Mouse (Mus musculus) kidney, embryonic 16.5 days (tissue): ENCODE results near the gene Defb21. TPM values are rescaled to one million over a fixed set of nuclear protein-coding genes. Genes with fewer than 3 reads are reported as not detected.
A peak's percentile ranks its signal among the peaks of the same experiment; 100 is the strongest.

Source experiments
- ATAC-seq: fragments of 200-750 bp; cut with Nextera tagmentation; 2 replicates; pipeline ENCODE4 v1.8.0; 2017; ENCODE audit warnings: moderate TSS enrichment; ENCODE audit not compliant: low FRiP score, low TSS enrichment
- H3K27ac ChIP-seq: fragments of 300-500 bp; sonication (generic); 2 replicates; pipeline ENCODE4 v1.5.1; 2014; ENCODE audit warnings: low read length
- H3K27me3 ChIP-seq: fragments of 300-500 bp; sonication (generic); 2 replicates; pipeline ENCODE4 v1.6.1; 2014; ENCODE audit warnings: low read length, control low read depth, mixed read lengths; ENCODE audit not compliant: insufficient read depth
- H3K36me3 ChIP-seq: fragments of 300-500 bp; sonication (generic); 2 replicates; pipeline ENCODE4 v1.6.1; 2014; ENCODE audit warnings: low read length, control low read depth, mixed read lengths; ENCODE audit not compliant: insufficient read depth
- H3K4me1 ChIP-seq: fragments of 300-500 bp; sonication (generic); 2 replicates; pipeline ENCODE4 v1.6.1; 2014; ENCODE audit warnings: low read length, control low read depth, mixed read lengths; ENCODE audit not compliant: insufficient read depth
- H3K4me2 ChIP-seq: fragments of 300-500 bp; sonication (generic); replicated peaks from 2 replicates; pipeline ENCODE4 v1.6.1; 2014; ENCODE audit warnings: low read depth, low read length
- H3K4me3 ChIP-seq: fragments of 300-500 bp; sonication (generic); 2 replicates; pipeline ENCODE4 v1.5.1; 2014; ENCODE audit warnings: mild to moderate bottlenecking, low read length
- H3K9ac ChIP-seq: fragments of 300-500 bp; sonication (generic); replicated peaks from 2 replicates; pipeline ENCODE4 v1.6.1; 2014; ENCODE audit warnings: low read length
- H3K9me3 ChIP-seq: fragments of 300-500 bp; sonication (generic); 2 replicates; pipeline ENCODE4 v1.6.1; 2016; ENCODE audit warnings: low read length, control low read depth
- WGBS: fragments of 180-500 bp; shearing (Covaris S2); extraction: QIAGEN DNeasy Blood & Tissue Kit; methylation state at CpG from one replicate; pipeline ENCODE4 v1.1.7; 2014; 5-methylcytosine and 5-hydroxymethylcytosine counted together
- polyA plus RNA-seq: library from polyadenylated mRNA; unstranded; fragments of >200 nt; fragmentation: Nextera tagmentation; extraction: Ambion mirVana; gene quantifications from 2 replicates; pipeline ENCODE4 v1.2.1, GENCODE M21; 2015

The Defb21 gene
- polyA plus RNA-seq, 1 experiment from 2014 or later, result not detected

DNA sequence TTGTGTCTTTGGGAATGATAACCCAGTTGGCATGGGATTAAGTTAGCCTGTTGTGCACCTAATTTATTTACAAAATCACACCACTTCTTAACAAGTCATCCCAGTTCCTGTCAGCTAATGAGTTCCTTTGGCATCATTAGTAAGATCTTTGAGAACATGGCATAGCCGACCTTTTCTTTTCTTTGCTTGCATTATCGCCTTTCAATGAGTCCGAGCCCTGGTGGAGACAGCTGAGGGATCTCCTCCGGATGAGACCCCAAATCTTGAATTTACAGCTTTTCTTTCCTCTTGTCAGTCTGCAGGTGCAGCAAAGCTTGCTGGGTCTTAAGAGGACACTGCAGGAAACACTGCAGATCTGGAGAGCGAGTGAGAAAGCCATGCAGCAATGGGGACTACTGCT lies 3.5 kb upstream of the Defb21 start, which contains the start of gene Gm17416:
TSS of gene Gm17416 (plus strand) at position 301 of the 400 bp plus-strand sequence.
- H3K4me1 ChIP-seq, result no peaks in the 10 kb centered on the region; the same call in 1 of the 2 replicates
- 86% methylated on average over 5 of the region's 5 CpGs for WGBS
- no peak within 1 kb of the TSS for H3K4me2 ChIP-seq
- H3K27ac ChIP-seq, result peak within 1 kb of the TSS; percentile 77
- H3K36me3 ChIP-seq, result no peaks in the 10 kb centered on the region
- H3K4me3 ChIP-seq, result no peak within 1 kb of the TSS
- no peaks in the 10 kb centered on the region for H3K9me3 ChIP-seq
- no peak within 1 kb of the TSS for H3K9ac ChIP-seq
- no peaks in the 10 kb centered on the region for H3K27me3 ChIP-seq
- no peak for ATAC-seq

DNA sequence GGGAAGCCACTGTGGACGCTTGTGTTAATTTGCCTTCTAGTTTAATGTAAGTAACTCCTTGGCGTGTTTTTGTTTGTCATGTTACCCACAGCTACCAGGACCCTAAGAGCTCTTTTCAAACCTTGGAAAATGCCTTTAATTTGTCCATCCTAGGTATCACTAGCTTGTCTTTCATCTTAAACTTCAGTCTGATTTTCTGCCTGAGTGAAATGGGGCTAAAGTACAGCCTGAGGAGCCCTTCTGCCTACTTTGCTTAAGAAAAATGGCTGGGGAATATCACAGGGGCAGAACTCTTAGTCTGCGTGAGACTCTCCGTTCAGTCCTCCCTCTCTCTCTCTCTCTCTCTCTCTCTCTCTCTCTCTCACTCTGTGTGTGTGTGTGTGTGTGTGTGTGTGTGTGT lies 2.7 kb upstream of the Defb21 start:
- peak overlapping the region; percentile 77 for H3K27ac ChIP-seq
- no peak overlapping the region for H3K4me2 ChIP-seq
- H3K36me3 ChIP-seq, result no peaks in the 10 kb centered on the region
- no peaks in the 10 kb centered on the region for H3K9me3 ChIP-seq
- H3K4me1 ChIP-seq, result no peaks in the 10 kb centered on the region; the same call in 1 of the 2 replicates
- no peak overlapping the region for H3K9ac ChIP-seq
- H3K4me3 ChIP-seq, result no peak overlapping the region
- WGBS, result 80% methylated on average over 4 of the region's 4 CpGs
- H3K27me3 ChIP-seq, result no peaks in the 10 kb centered on the region
- no peak for ATAC-seq

DNA sequence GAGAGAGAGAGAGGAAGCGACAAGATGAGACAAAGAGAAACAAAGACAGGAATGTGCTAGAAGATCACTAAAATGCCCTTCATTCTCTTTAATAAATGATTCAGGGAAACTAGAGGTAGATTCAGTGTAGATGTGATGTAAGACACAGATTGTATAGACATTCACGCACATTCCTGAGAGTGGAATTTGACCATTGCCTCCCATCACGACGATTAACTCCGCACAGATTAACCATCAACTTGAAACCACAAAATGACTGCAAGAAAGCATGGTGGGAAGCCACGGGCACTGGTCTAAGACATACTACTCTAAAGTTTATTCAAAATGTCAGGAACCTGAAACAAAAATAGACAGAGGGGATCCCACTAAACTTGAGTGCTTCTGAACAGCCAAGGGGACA lies 2.2 kb upstream of the Defb21 start:
- ATAC-seq, result peak; percentile 80; the same call in 1 of the 2 replicates
- WGBS, result 63% methylated on average over 6 of the region's 6 CpGs
- Histone ChIP-seq H3K4me2 (no peak overlapping the region), H3K9ac (no peak overlapping the region), H3K27me3 (no peaks in the 10 kb centered on the region), H3K36me3 (no peaks in the 10 kb centered on the region), H3K4me3 (no peak overlapping the region), H3K4me1 (no peaks in the 10 kb centered on the region; the same call in 1 of the 2 replicates), H3K27ac (peak overlapping the region; percentile 77), H3K9me3 (no peaks in the 10 kb centered on the region)

DNA sequence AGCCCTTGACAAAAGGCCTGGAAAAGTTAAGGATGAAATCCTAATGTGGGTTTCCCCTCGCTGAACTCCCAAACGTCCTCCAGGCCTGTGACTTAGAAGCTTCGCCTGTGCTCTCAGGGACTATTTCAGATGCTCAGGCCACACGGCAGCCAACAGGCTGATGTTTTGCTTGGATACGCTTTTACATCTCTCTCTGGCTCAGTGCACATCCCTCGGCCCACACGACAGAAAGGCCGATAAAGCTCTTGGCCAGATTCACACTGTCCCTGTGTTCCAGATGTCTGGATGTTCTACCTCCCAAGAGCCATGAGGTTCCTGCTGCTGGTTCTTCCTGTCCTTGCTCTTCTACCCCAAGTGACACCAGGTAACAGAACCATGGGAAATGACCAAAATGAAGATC lies 940 bp downstream of the Defb21 start:
- no peaks in the 10 kb centered on the region for H3K27me3 ChIP-seq
- H3K9ac ChIP-seq, result no peak overlapping the region
- no peaks in the 10 kb centered on the region for H3K9me3 ChIP-seq
- H3K4me1 ChIP-seq, result no peaks in the 10 kb centered on the region; the same call in 1 of the 2 replicates
- no peaks in the 10 kb centered on the region for H3K36me3 ChIP-seq
- no peak overlapping the region for H3K4me3 ChIP-seq
- WGBS, result 67% methylated on average over 8 of the region's 8 CpGs
- H3K4me2 ChIP-seq, result no peak overlapping the region
- no peak overlapping the region for H3K27ac ChIP-seq
- ATAC-seq, result no peak

DNA sequence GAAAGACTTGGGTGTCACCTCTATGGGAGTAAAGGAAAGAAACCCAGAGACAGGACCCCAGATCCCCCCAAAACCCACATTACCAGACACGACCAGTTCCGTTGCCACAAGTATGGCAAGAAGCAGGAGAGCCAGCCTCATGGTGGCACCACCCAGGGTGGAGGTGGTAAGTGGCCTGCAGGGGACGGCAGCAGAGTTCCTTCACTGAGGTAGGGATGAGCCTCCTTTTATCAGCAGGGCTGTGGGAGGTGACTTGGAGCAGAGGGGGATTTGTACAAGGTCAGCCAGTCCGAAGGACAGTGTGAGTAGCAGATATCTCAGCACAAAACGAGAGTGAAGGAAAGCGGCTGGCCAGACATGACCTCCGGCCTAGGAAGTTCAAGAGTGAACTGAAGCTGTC lies 7.6 kb downstream of the Defb21 start, which contains the start of gene Defb19:
TSS of gene Defb19 (minus strand) at position 206 of the 400 bp plus-strand sequence.
- no peak; the same call in 1 of the 2 replicates for ATAC-seq
- no peaks in the 10 kb centered on the region for H3K9me3 ChIP-seq
- no peaks in the 10 kb centered on the region for H3K36me3 ChIP-seq
- 54% methylated on average over 7 of the region's 7 CpGs for WGBS
- H3K4me3 ChIP-seq, result no peak within 1 kb of the TSS
- 0 out of 2 replicates have a peak, but pooled peaks cover 3% of the 10 kb centered on the region for H3K4me1 ChIP-seq
- H3K9ac ChIP-seq, result no peak within 1 kb of the TSS
- no peaks in the 10 kb centered on the region for H3K27me3 ChIP-seq
- no peak within 1 kb of the TSS; the same call in 1 of the 2 replicates for H3K27ac ChIP-seq
- H3K4me2 ChIP-seq, result no peak within 1 kb of the TSS

DNA sequence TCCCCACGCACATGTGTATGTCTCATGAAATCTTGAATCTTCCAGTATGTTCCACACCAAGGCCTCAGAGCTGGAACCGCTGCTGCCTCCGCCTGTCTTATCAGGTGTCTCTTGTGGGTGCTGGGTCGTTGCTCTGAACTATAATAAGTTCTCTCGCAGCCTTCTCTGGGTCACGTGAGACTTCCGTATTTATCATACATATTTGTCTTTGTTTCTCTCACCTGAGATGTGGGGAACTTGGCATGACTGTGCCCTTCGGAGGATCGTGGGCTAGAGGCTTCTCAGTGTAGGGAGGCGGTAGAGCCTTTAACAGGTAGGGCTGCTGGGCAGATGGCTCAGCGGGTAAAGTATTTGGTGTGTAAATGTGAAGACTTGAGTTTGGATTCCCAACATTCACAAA lies 8.1 kb downstream of the Defb21 start:
- ATAC-seq, result no peak
- Histone ChIP-seq H3K4me3 (no peak overlapping the region), H3K36me3 (no peaks in the 10 kb centered on the region), H3K4me1 (0 out of 2 replicates have a peak, but pooled peaks cover 3% of the 10 kb centered on the region), H3K27ac (no peak overlapping the region; the same call in 1 of the 2 replicates), H3K27me3 (no peaks in the 10 kb centered on the region), H3K4me2 (no peak overlapping the region), H3K9me3 (no peaks in the 10 kb centered on the region), H3K9ac (no peak overlapping the region)
- WGBS, result 74% methylated on average over 11 of the region's 11 CpGs

DNA sequence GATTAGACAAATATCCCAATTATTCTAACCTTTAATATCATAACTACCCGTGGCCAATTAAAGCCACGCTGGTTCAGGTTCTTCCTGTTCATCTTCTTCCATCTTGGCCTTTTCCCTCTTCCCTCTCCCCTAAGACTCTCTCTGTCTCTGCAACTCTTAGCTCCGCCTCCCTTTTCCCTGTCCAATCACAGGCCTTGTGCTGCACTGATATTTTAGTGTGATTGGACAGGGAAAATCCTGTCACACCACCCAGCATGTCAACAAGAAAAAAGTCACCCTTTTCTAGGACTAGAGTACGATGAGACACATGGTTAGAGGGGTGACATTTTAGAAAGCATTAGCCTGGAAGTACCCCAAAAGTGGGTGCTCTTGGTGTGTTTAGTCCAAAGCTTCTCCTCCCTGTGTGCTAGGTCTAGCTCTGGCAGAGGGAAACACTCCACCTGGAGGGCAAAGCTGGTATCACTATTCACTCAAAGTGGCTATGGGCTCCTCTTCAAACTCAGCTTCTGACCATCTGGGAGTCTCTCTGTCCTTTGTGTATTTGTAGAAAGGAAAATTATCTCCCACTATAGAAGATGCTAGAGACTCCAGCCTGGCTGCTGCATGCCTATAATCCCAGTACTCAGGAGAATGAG lies 14.5 kb downstream of the Defb21 start:
- Histone ChIP-seq H3K4me1 (peaks cover 5% of the 10 kb centered on the region; the same call in 1 of the 2 replicates), H3K9ac (no peak overlapping the region), H3K4me2 (no peak overlapping the region), H3K4me3 (no peak overlapping the region), H3K9me3 (no peaks in the 10 kb centered on the region), H3K27me3 (no peaks in the 10 kb centered on the region), H3K27ac (no peak overlapping the region), H3K36me3 (no peaks in the 10 kb centered on the region)
- no peak; the same call in 1 of the 2 replicates for ATAC-seq
- WGBS, result 79% methylated on average over 4 of the region's 4 CpGs

DNA sequence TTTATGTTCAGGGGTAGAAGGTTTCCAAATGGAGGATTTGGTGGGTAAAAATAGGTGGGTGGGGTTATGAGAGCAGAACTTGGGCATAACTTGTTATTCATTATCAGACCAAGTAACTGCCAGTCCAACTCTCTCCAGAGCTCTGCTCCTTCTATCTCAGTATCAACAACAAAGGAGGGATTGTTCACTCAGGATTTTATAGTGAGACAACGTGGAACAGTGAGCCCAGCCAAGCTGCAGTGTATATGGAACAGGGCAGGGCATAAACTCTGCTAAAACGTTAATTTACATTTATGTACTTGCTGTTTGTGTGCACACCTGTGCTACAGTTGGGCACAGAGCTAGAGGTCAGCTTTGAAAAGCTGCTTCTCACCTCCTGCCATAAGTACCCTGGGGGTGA lies 15.9 kb downstream of the Defb21 start:
- H3K4me2 ChIP-seq, result no peak overlapping the region
- ATAC-seq, result no peak
- H3K27ac ChIP-seq, result 0 out of 2 replicates have a peak overlapping the region, but pooled peaks have one; percentile 11
- peaks cover 5% of the 10 kb centered on the region; the same call in 1 of the 2 replicates for H3K4me1 ChIP-seq
- no peaks in the 10 kb centered on the region for H3K36me3 ChIP-seq
- H3K9ac ChIP-seq, result no peak overlapping the region
- H3K4me3 ChIP-seq, result no peak overlapping the region
- H3K9me3 ChIP-seq, result no peaks in the 10 kb centered on the region
- WGBS, result 28% methylated on average over 2 of the region's 2 CpGs
- no peaks in the 10 kb centered on the region for H3K27me3 ChIP-seq

DNA sequence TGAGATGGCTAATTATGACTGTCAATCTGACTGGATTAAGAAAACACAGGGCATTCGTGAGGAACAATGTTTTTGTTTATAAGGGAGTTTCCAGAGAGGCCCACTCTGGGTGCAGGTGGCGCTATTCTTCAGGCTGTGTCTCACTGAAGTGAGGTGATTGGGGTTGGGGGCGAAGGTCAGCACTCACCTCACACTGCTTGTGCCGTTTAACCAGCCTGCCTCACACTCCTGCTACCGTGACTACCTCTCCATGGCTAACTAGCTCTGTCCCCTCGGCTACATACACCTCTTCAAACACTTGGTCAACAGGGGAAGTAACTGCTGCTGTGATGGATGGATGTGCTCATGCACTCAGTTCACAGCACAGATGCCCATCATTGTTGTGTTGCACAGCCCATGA lies 16.5 kb downstream of the Defb21 start:
- 35% methylated on average over 6 of the region's 6 CpGs for WGBS
- no peaks in the 10 kb centered on the region for H3K36me3 ChIP-seq
- no peak overlapping the region for H3K27ac ChIP-seq
- ATAC-seq, result no peak
- no peaks in the 10 kb centered on the region for H3K27me3 ChIP-seq
- no peaks in the 10 kb centered on the region for H3K9me3 ChIP-seq
- H3K4me2 ChIP-seq, result no peak overlapping the region
- H3K4me1 ChIP-seq, result peaks cover 5% of the 10 kb centered on the region; the same call in 1 of the 2 replicates
- H3K9ac ChIP-seq, result no peak overlapping the region
- no peak overlapping the region for H3K4me3 ChIP-seq

DNA sequence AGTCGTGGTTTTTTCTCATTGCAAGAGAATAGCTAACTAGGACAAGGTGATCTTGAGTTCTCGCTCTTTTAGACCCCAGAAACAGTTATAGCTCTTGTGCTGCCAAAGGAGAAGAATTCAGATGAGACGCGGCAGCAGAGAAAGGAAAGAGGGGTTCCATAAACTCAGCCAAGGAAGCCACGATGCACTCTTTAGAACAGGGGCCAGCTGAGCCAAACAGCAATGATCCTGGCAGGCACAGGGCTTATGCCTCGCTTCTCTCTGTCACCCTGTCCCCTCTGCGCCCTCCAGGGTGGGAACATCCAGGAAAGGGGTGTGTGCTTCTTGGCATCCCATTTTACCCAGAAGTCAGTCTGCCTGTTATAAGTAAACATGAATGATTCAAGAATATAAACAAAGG lies 26.8 kb downstream of the Defb21 start, which contains the start of gene Defb45:
TSS of gene Defb45 (minus strand) at position 101 of the 400 bp plus-strand sequence.
- ATAC-seq, result no peak
- Histone ChIP-seq H3K36me3 (no peaks in the 10 kb centered on the region), H3K9ac (no peak within 1 kb of the TSS), H3K4me2 (no peak within 1 kb of the TSS), H3K27ac (no peak within 1 kb of the TSS), H3K4me1 (no peaks in the 10 kb centered on the region), H3K27me3 (no peaks in the 10 kb centered on the region), H3K4me3 (no peak within 1 kb of the TSS), H3K9me3 (no peaks in the 10 kb centered on the region)
- 64% methylated on average over 7 of the region's 7 CpGs for WGBS
